Mouse (Mus musculus) testis, adult 2 months (tissue): ENCODE data around the gene Chrm5.

Experiments
- CTCF ChIP-seq: fragments of 200-500 bp; IDR thresholded peaks from 2 replicates; pipeline ENCODE4 v1.5.1; 2012; ENCODE audit warnings: low read depth, mild to moderate bottlenecking, inconsistent platforms, low read length, moderate library complexity; ENCODE audit not compliant: control insufficient read depth, insufficient read depth, insufficient replicate concordance
- POLR2A ChIP-seq: fragments of 200-500 bp; IDR thresholded peaks from 2 replicates; pipeline ENCODE4 v1.6.1; 2012; ENCODE audit warnings: low read depth, mild to moderate bottlenecking, inconsistent platforms, low read length, moderate library complexity; ENCODE audit not compliant: control insufficient read depth

DNA sequence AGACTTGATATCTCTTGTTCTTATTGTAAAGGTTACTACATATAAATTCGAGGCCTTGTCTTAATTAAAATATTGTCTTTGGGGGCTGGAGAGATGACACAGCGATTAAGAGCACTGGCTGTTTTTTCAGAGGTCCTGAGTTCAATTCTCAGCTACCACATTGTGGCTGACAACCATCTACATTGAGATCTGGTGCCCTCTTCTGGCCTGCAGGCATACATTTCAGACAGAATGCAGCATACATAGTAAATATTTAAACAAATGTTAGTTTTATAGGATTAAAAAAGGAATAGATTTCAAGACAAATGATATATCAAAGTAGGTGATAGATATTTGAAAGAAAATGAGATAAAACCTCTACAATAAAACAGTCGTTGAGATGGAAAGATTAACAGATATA, 20.0 kb downstream of the Chrm5 start:
- TF ChIP-seq POLR2A: no peak
- no peak for TF ChIP-seq CTCF
